Mouse (Mus musculus): ENCODE measurements around the gene Olfr1000. TPM values are rescaled to one million over a fixed set of nuclear protein-coding genes. Genes with fewer than 3 reads are reported as not detected.
"Not testable (repeated sequence)": the region's sequence is repeated elsewhere in the genome, so short reads cannot be mapped to it uniquely, and the experiment has no call there.

Gene Olfr1000
- total RNA-seq (2014; rRNA removed; ENCODE audit: low replicate concordance) (not detected in 2 replicates), polyA plus RNA-seq (2015; fragmentation: Nextera tagmentation; extraction: Ambion mirVana) (not detected in 2 replicates)

GRCm38 (mm10) chr2:85611803-85612202, at the start of gene Olfr1000:
Gene Olfr1000, minus strand, starts transcription at chr2:85611903.
- TF ChIP-seq EP300 (IDR thresholded peaks at IDR 0.05; ENCODE audit: low read depth) (no peak), CTCF (IDR thresholded peaks at IDR 0.05; ENCODE audit: low read depth) (no peak)

DNA sequence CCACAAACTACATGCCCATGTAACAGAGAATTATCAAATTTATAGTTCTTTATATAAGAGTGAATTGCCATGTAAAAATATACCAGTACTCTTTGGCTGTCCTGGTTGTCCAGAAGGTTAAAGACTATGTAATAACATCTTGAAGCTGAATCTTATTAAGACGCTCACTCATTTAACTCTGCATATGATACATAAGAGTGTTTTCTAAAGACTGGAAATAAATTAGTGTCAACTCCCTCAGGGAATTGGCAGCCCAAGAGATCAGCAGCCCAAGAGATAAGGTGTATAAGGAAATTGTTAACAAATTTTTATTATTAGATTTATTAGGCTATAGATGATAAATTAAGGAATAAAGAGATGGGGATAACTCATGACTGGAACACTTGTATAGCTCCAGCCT, 38.9 kb upstream of the Olfr1000 start, which contains the start of gene Olfr1002:
Olfr1002 (minus strand) TSS at position 101 of the 400 bp plus-strand sequence.
- DNase-seq (ENCODE audit: low spot score) (no peak), ATAC-seq (ENCODE audit: insufficient read depth, low read depth) (no peak)
- Histone ChIP-seq H3K36me3 (replicated peaks; ENCODE audit: control insufficient read depth, insufficient read depth, low read length) (no peaks in the 10 kb centered on the region), H3K4me1 (ENCODE audit: control insufficient read depth, insufficient read depth) (no peaks in the 10 kb centered on the region), H3K27me3 (ENCODE audit: control insufficient read depth, insufficient read depth, low read length) (no peaks in the 10 kb centered on the region), H3K27ac (ENCODE audit: low read depth) (no peak within 1 kb of the TSS), H3K9me3 (replicated peaks; ENCODE audit: control insufficient read depth, low read length) (no peaks in the 10 kb centered on the region), H3K4me3 (ENCODE audit: low read depth, low read length) (no peak within 1 kb of the TSS), H3K4me2 (ENCODE audit: low read depth, low read length) (no peak within 1 kb of the TSS), H3K9ac (replicated peaks; ENCODE audit: low read depth, low read length) (no peak within 1 kb of the TSS)
- TF ChIP-seq EP300 (IDR thresholded peaks at IDR 0.05; ENCODE audit: low read depth) (no peak), CTCF (IDR thresholded peaks at IDR 0.05; ENCODE audit: low read depth) (no peak)
- 85% methylated on average over 1 of the region's 1 CpGs for WGBS

More at GRCm38 (mm10) chr2:85611803-85612202, at the start of gene Olfr1000:
- DNase-seq (ENCODE audit: low spot score) (no peak), ATAC-seq (ENCODE audit: insufficient read depth, low read depth) (no peak)
- no peaks in the 10 kb centered on the region for H3K27me3 ChIP-seq (ENCODE audit: control insufficient read depth, insufficient read depth, low read length)
- no peaks in the 10 kb centered on the region for H3K4me1 ChIP-seq (ENCODE audit: control insufficient read depth, insufficient read depth)
- H3K27ac ChIP-seq (ENCODE audit: low read depth), result no peak within 1 kb of the TSS
- H3K9ac ChIP-seq (replicated peaks; ENCODE audit: low read depth, low read length), result no peak within 1 kb of the TSS
- H3K9me3 ChIP-seq (replicated peaks; ENCODE audit: control insufficient read depth, low read length), result no peaks in the 10 kb centered on the region
- no peak within 1 kb of the TSS for H3K4me3 ChIP-seq (ENCODE audit: low read depth, low read length)
- no peaks in the 10 kb centered on the region for H3K36me3 ChIP-seq (replicated peaks; ENCODE audit: control insufficient read depth, insufficient read depth, low read length)
- WGBS, result 35% methylated on average over 1 of the region's 1 CpGs
- no peak within 1 kb of the TSS for H3K4me2 ChIP-seq (ENCODE audit: low read depth, low read length)

- WGBS, result 69% methylated on average over 2 of the region's 2 CpGs
- not testable (repeated sequence) for H3K9ac ChIP-seq (replicated peaks; ENCODE audit: low read depth, low read length); H3K4me2 ChIP-seq (ENCODE audit: low read depth, low read length); H3K27ac ChIP-seq (ENCODE audit: low read depth); H3K27me3 ChIP-seq (ENCODE audit: control insufficient read depth, insufficient read depth, low read length); H3K4me3 ChIP-seq (ENCODE audit: low read depth, low read length); DNase-seq (ENCODE audit: low spot score); ATAC-seq (ENCODE audit: insufficient read depth, low read depth); H3K9me3 ChIP-seq (replicated peaks; ENCODE audit: control insufficient read depth, low read length); H3K4me1 ChIP-seq (ENCODE audit: control insufficient read depth, insufficient read depth); H3K36me3 ChIP-seq (replicated peaks; ENCODE audit: control insufficient read depth, insufficient read depth, low read length)
Measured at GRCm38 (mm10) chr2:85588648-85589047, 23.1 kb downstream of the Olfr1000 start, which contains the start of gene Olfr998. Gene Olfr998, plus strand, starts transcription at chr2:85588948.

DNA sequence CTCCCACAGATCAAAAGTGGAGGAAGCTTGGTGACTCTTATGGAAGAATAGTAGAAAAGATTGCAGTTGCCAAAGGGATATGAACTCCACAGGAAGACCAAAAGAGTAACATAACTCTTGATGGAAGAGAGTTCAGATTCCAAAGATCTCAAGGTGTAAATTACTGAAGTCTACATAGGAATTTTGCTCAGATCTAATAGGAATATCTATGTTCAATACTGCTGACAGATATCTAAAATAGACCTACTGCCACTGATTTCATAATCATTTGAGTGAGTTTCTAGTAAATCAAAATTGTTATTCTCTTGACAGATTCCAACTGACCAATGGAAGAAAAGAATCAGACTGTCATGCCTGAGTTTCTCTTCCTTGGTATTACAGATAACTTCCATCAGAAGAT, 32.8 kb downstream of the Olfr1000 start, which contains the start of gene Olfr996:
Olfr996 (plus strand) TSS at position 301 of the 400 bp plus-strand sequence.
- Histone ChIP-seq H3K36me3 (replicated peaks; ENCODE audit: control insufficient read depth, insufficient read depth, low read length) (no peaks in the 10 kb centered on the region), H3K4me3 (ENCODE audit: low read depth, low read length) (no peak within 1 kb of the TSS), H3K27ac (ENCODE audit: low read depth) (no peak within 1 kb of the TSS), H3K4me2 (ENCODE audit: low read depth, low read length) (no peak within 1 kb of the TSS), H3K4me1 (ENCODE audit: control insufficient read depth, insufficient read depth) (no peaks in the 10 kb centered on the region), H3K27me3 (ENCODE audit: control insufficient read depth, insufficient read depth, low read length) (no peaks in the 10 kb centered on the region), H3K9me3 (replicated peaks; ENCODE audit: control insufficient read depth, low read length) (no peaks in the 10 kb centered on the region), H3K9ac (replicated peaks; ENCODE audit: low read depth, low read length) (no peak within 1 kb of the TSS)
- TF ChIP-seq CTCF (IDR thresholded peaks at IDR 0.05; ENCODE audit: low read depth) (no peak), EP300 (IDR thresholded peaks at IDR 0.05; ENCODE audit: low read depth) (no peak)
- no peak for ATAC-seq (ENCODE audit: insufficient read depth, low read depth)
- no peak for DNase-seq (ENCODE audit: low spot score)

- Histone ChIP-seq H3K4me2 (ENCODE audit: low read depth, low read length) (no peak overlapping the region), H3K27me3 (ENCODE audit: control insufficient read depth, insufficient read depth, low read length) (no peaks in the 10 kb centered on the region), H3K4me3 (ENCODE audit: low read depth, low read length) (no peak overlapping the region), H3K9me3 (replicated peaks; ENCODE audit: control insufficient read depth, low read length) (no peaks in the 10 kb centered on the region), H3K36me3 (replicated peaks; ENCODE audit: control insufficient read depth, insufficient read depth, low read length) (no peaks in the 10 kb centered on the region), H3K9ac (replicated peaks; ENCODE audit: low read depth, low read length) (no peak overlapping the region), H3K27ac (ENCODE audit: low read depth) (no peak overlapping the region), H3K4me1 (ENCODE audit: control insufficient read depth, insufficient read depth) (no peaks in the 10 kb centered on the region)
- no peak for ATAC-seq (ENCODE audit: insufficient read depth, low read depth)
- TF ChIP-seq EP300 (IDR thresholded peaks at IDR 0.05; ENCODE audit: low read depth) (no peak), CTCF (IDR thresholded peaks at IDR 0.05; ENCODE audit: low read depth) (peak; percentile 83)
- 18% methylated on average over 4 of the region's 4 CpGs for WGBS
- peak; percentile 51 for DNase-seq (ENCODE audit: low spot score)
Measured at GRCm38 (mm10) chr2:85561187-85561586, 50.5 kb downstream of the Olfr1000 start.

GRCm38 (mm10) chr2:85560226-85560625, 51.5 kb downstream of the Olfr1000 start:
- WGBS, result 26% methylated on average over 4 of the region's 4 CpGs
- ATAC-seq (ENCODE audit: insufficient read depth, low read depth), result no peak

More at GRCm38 (mm10) chr2:85560226-85560625, 51.5 kb downstream of the Olfr1000 start:
- H3K27me3 ChIP-seq (ENCODE audit: control insufficient read depth, insufficient read depth, low read length), result no peaks in the 10 kb centered on the region
- H3K9me3 ChIP-seq (replicated peaks; ENCODE audit: control insufficient read depth, low read length), result no peaks in the 10 kb centered on the region
- DNase-seq (ENCODE audit: low spot score), result no peak
- H3K9ac ChIP-seq (replicated peaks; ENCODE audit: low read depth, low read length), result no peak overlapping the region
- TF ChIP-seq CTCF (IDR thresholded peaks at IDR 0.05; ENCODE audit: low read depth) (no peak), EP300 (IDR thresholded peaks at IDR 0.05; ENCODE audit: low read depth) (no peak)
- no peak overlapping the region for H3K4me3 ChIP-seq (ENCODE audit: low read depth, low read length)
- H3K27ac ChIP-seq (ENCODE audit: low read depth), result no peak overlapping the region
- H3K36me3 ChIP-seq (replicated peaks; ENCODE audit: control insufficient read depth, insufficient read depth, low read length), result no peaks in the 10 kb centered on the region
- H3K4me1 ChIP-seq (ENCODE audit: control insufficient read depth, insufficient read depth), result no peaks in the 10 kb centered on the region
- H3K4me2 ChIP-seq (ENCODE audit: low read depth, low read length), result no peak overlapping the region

Other genes with a start within 250 kb of the Olfr1000 start
- gene Olfr988, start 248.7 kb downstream of the Olfr1000 start, total RNA-seq (2014; rRNA removed; ENCODE audit: low replicate concordance), result not detected in 2 replicates
- gene Olfr988, start 248.7 kb downstream of the Olfr1000 start, polyA plus RNA-seq (2015; fragmentation: Nextera tagmentation; extraction: Ambion mirVana), result not detected in 2 replicates
- gene Olfr992, start 202.4 kb downstream of the Olfr1000 start, total RNA-seq (2014; rRNA removed; ENCODE audit: low replicate concordance), result not detected in 2 replicates
- gene Olfr992, start 202.4 kb downstream of the Olfr1000 start, polyA plus RNA-seq (2015; fragmentation: Nextera tagmentation; extraction: Ambion mirVana), result not detected in 2 replicates
- gene Olfr993, start 197.0 kb downstream of the Olfr1000 start, total RNA-seq (2014; rRNA removed; ENCODE audit: low replicate concordance), result not detected in 2 replicates
- not detected in 2 replicates for gene Olfr993, start 197.0 kb downstream of the Olfr1000 start, polyA plus RNA-seq (2015; fragmentation: Nextera tagmentation; extraction: Ambion mirVana)
- gene Olfr994, start 175.5 kb downstream of the Olfr1000 start, total RNA-seq (2014; rRNA removed; ENCODE audit: low replicate concordance), result not detected in 2 replicates
- gene Olfr994, start 175.5 kb downstream of the Olfr1000 start, polyA plus RNA-seq (2015; fragmentation: Nextera tagmentation; extraction: Ambion mirVana), result not detected in 2 replicates
- not detected in 2 replicates for gene Olfr995, start 168.3 kb downstream of the Olfr1000 start, total RNA-seq (2014; rRNA removed; ENCODE audit: low replicate concordance)
- not detected in 2 replicates for gene Olfr995, start 168.3 kb downstream of the Olfr1000 start, polyA plus RNA-seq (2015; fragmentation: Nextera tagmentation; extraction: Ambion mirVana)
- gene 4833423E24Rik, start 92.9 kb downstream of the Olfr1000 start, total RNA-seq (2014; rRNA removed; ENCODE audit: low replicate concordance), result not detected in 2 replicates
- not detected in 2 replicates for gene 4833423E24Rik, start 92.9 kb downstream of the Olfr1000 start, polyA plus RNA-seq (2015; fragmentation: Nextera tagmentation; extraction: Ambion mirVana)
- gene Olfr996, start 32.7 kb downstream of the Olfr1000 start, total RNA-seq (2014; rRNA removed; ENCODE audit: low replicate concordance), result not detected in 2 replicates
- gene Olfr996, start 32.7 kb downstream of the Olfr1000 start, polyA plus RNA-seq (2015; fragmentation: Nextera tagmentation; extraction: Ambion mirVana), result not detected in 2 replicates
- not detected in 2 replicates for gene Olfr998, start 23.0 kb downstream of the Olfr1000 start, total RNA-seq (2014; rRNA removed; ENCODE audit: low replicate concordance)
- gene Olfr998, start 23.0 kb downstream of the Olfr1000 start, polyA plus RNA-seq (2015; fragmentation: Nextera tagmentation; extraction: Ambion mirVana), result not detected in 2 replicates
- not detected in 2 replicates for gene Olfr1002, start 38.8 kb upstream of the Olfr1000 start, total RNA-seq (2014; rRNA removed; ENCODE audit: low replicate concordance)
- not detected in 2 replicates for gene Olfr1002, start 38.8 kb upstream of the Olfr1000 start, polyA plus RNA-seq (2015; fragmentation: Nextera tagmentation; extraction: Ambion mirVana)
- gene Olfr154, start 52.6 kb upstream of the Olfr1000 start, total RNA-seq (2014; rRNA removed; ENCODE audit: low replicate concordance), result not detected in 2 replicates
- gene Olfr154, start 52.6 kb upstream of the Olfr1000 start, polyA plus RNA-seq (2015; fragmentation: Nextera tagmentation; extraction: Ambion mirVana), result not detected in 2 replicates
- not detected in 2 replicates for gene Olfr1006, start 66.9 kb upstream of the Olfr1000 start, total RNA-seq (2014; rRNA removed; ENCODE audit: low replicate concordance)
- gene Olfr1006, start 66.9 kb upstream of the Olfr1000 start, polyA plus RNA-seq (2015; fragmentation: Nextera tagmentation; extraction: Ambion mirVana), result not detected in 2 replicates
- gene Olfr1008, start 77.5 kb upstream of the Olfr1000 start, total RNA-seq (2014; rRNA removed; ENCODE audit: low replicate concordance), result not detected in 2 replicates
- not detected in 2 replicates for gene Olfr1008, start 77.5 kb upstream of the Olfr1000 start, polyA plus RNA-seq (2015; fragmentation: Nextera tagmentation; extraction: Ambion mirVana)
- gene Olfr1009, start 103.5 kb upstream of the Olfr1000 start, total RNA-seq (2014; rRNA removed; ENCODE audit: low replicate concordance), result not detected in 2 replicates
- gene Olfr1009, start 103.5 kb upstream of the Olfr1000 start, polyA plus RNA-seq (2015; fragmentation: Nextera tagmentation; extraction: Ambion mirVana), result not detected in 2 replicates
- gene Olfr1012, start 150.9 kb upstream of the Olfr1000 start, total RNA-seq (2014; rRNA removed; ENCODE audit: low replicate concordance), result not detected in 2 replicates
- not detected in 2 replicates for gene Olfr1012, start 150.9 kb upstream of the Olfr1000 start, polyA plus RNA-seq (2015; fragmentation: Nextera tagmentation; extraction: Ambion mirVana)
- not detected in 2 replicates for gene Olfr1013, start 155.2 kb upstream of the Olfr1000 start, total RNA-seq (2014; rRNA removed; ENCODE audit: low replicate concordance)
- gene Olfr1013, start 155.2 kb upstream of the Olfr1000 start, polyA plus RNA-seq (2015; fragmentation: Nextera tagmentation; extraction: Ambion mirVana), result not detected in 2 replicates
- not detected in 2 replicates for gene Olfr1014, start 160.8 kb upstream of the Olfr1000 start, total RNA-seq (2014; rRNA removed; ENCODE audit: low replicate concordance)
- not detected in 2 replicates for gene Olfr1014, start 160.8 kb upstream of the Olfr1000 start, polyA plus RNA-seq (2015; fragmentation: Nextera tagmentation; extraction: Ambion mirVana)
- gene Olfr1015, start 170.1 kb upstream of the Olfr1000 start, total RNA-seq (2014; rRNA removed; ENCODE audit: low replicate concordance), result not detected in 2 replicates
- gene Olfr1015, start 170.1 kb upstream of the Olfr1000 start, polyA plus RNA-seq (2015; fragmentation: Nextera tagmentation; extraction: Ambion mirVana), result not detected in 2 replicates
- not detected in 2 replicates for gene Olfr1016, start 190.6 kb upstream of the Olfr1000 start, total RNA-seq (2014; rRNA removed; ENCODE audit: low replicate concordance)
- not detected in 2 replicates for gene Olfr1016, start 190.6 kb upstream of the Olfr1000 start, polyA plus RNA-seq (2015; fragmentation: Nextera tagmentation; extraction: Ambion mirVana)
- not detected in 2 replicates for gene Olfr1018, start 206.6 kb upstream of the Olfr1000 start, total RNA-seq (2014; rRNA removed; ENCODE audit: low replicate concordance)
- not detected in 2 replicates for gene Olfr1018, start 206.6 kb upstream of the Olfr1000 start, polyA plus RNA-seq (2015; fragmentation: Nextera tagmentation; extraction: Ambion mirVana)
- not detected in 2 replicates for gene Olfr1019, start 233.6 kb upstream of the Olfr1000 start, total RNA-seq (2014; rRNA removed; ENCODE audit: low replicate concordance)
- not detected in 2 replicates for gene Olfr1019, start 233.6 kb upstream of the Olfr1000 start, polyA plus RNA-seq (2015; fragmentation: Nextera tagmentation; extraction: Ambion mirVana)
- gene Olfr1020, start 235.1 kb upstream of the Olfr1000 start, total RNA-seq (2014; rRNA removed; ENCODE audit: low replicate concordance), result not detected in 2 replicates
- gene Olfr1020, start 235.1 kb upstream of the Olfr1000 start, polyA plus RNA-seq (2015; fragmentation: Nextera tagmentation; extraction: Ambion mirVana), result not detected in 2 replicates